Mouse (Mus musculus) bone marrow, adult 2 months (tissue): Measurements from ENCODE around the gene Gtf2f1. TPM values are rescaled to one million over a fixed set of nuclear protein-coding genes. Genes with fewer than 3 reads are reported as not detected.

Experiments used
- H3K27ac ChIP-seq: fragments of 200-500 bp; 2 replicates; pipeline ENCODE4 v1.5.1; 2012; ENCODE audit warnings: low read depth, mild to moderate bottlenecking, control low read depth, inconsistent platforms, low read length; ENCODE audit not compliant: control insufficient read depth, poor library complexity, insufficient read depth
- H3K4me1 ChIP-seq: fragments of 200-500 bp; 2 replicates; pipeline ENCODE4 v1.6.1; 2011; ENCODE audit warnings: low read length; ENCODE audit not compliant: control insufficient read depth, insufficient read depth
- H3K4me3 ChIP-seq: fragments of 200-500 bp; replicated peaks from 2 replicates; pipeline ENCODE3; 2011; ENCODE audit warnings: mild to moderate bottlenecking, low read depth, low read length, control low read depth; ENCODE audit not compliant: control insufficient read depth
- CTCF ChIP-seq: fragments of 200-500 bp; IDR thresholded peaks from 2 replicates; pipeline ENCODE4 v1.5.1; 2011; ENCODE audit warnings: low read length, control low read depth; ENCODE audit not compliant: control insufficient read depth, insufficient read depth
- POLR2A ChIP-seq: fragments of 200-500 bp; IDR thresholded peaks from 2 replicates; pipeline ENCODE4 v1.6.1; 2011; ENCODE audit warnings: low read depth, mild to moderate bottlenecking, control low read depth, low read length, borderline replicate concordance; ENCODE audit not compliant: control insufficient read depth
- WGBS: fragments of 180-500 bp; shearing (Covaris S2); methylation state at CpG from one replicate; pipeline ENCODE4 v1.1.7; 2018; 5-methylcytosine and 5-hydroxymethylcytosine counted together
- polyA plus RNA-seq: library from polyadenylated mRNA; stranded (reverse); fragments of >200 nt; gene quantifications from 2 replicates; pipeline ENCODE4 v1.2.4, GENCODE M21; 2011; ENCODE audit warnings: low replicate concordance; ENCODE audit not compliant: missing spikeins, insufficient read depth, insufficient read length

Gtf2f1 gene
- polyA plus RNA-seq, 1 experiment: 116 TPM

GRCm38 (mm10) chr17:57012245-57012795 lies 1.2 kb upstream of the Gtf2f1 start:
- H3K4me3 ChIP-seq: peak overlapping the region; percentile 78
- TF ChIP-seq CTCF (no peak), POLR2A (no peak)

DNA sequence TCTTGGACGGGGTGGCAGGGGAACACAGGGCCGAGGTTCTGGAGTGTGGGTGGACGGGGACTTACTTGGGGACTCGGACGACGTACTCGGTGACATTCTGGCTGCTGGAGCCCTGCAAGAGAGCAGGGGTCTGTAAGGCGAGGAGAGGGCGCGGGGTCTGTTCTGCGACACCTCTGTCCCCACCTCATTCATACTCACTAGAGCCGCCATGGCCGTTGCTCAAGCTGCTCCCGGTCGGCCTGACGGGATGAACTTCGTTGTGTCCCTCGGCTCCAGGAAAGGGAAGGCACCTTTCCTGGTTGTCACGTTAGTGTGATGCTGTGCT lies 215 bp downstream of the Gtf2f1 start:
- WGBS: under 1% methylated on average over 19 of the region's 19 CpGs
- TF ChIP-seq CTCF: no peak
- no peak for TF ChIP-seq POLR2A
- H3K4me3 ChIP-seq: peak overlapping the region; percentile 93
- H3K4me1 ChIP-seq: peaks cover 3% of the 10 kb centered on the region; the same call in 1 of the 2 replicates
- H3K27ac ChIP-seq: peak overlapping the region; percentile 62

More at GRCm38 (mm10) chr17:57012245-57012795, 1.2 kb upstream of the Gtf2f1 start:
- Histone ChIP-seq H3K27ac (no peak overlapping the region; the same call in 1 of the 2 replicates), H3K4me1 (peaks cover 3% of the 10 kb centered on the region; the same call in 1 of the 2 replicates)
- WGBS: 86% methylated on average over 13 of the region's 13 CpGs

GRCm38 (mm10) chr17:57007137-57007905 lies 3.8 kb downstream of the Gtf2f1 start:
- no peak overlapping the region for H3K4me3 ChIP-seq
- 89% methylated on average over 13 of the region's 13 CpGs for WGBS
- TF ChIP-seq POLR2A (no peak), CTCF (0 out of 2 replicates have a peak, but pooled peaks have one; percentile 15)
- H3K4me1 ChIP-seq: peaks cover 3% of the 10 kb centered on the region; the same call in 1 of the 2 replicates
- no peak overlapping the region for H3K27ac ChIP-seq

DNA sequence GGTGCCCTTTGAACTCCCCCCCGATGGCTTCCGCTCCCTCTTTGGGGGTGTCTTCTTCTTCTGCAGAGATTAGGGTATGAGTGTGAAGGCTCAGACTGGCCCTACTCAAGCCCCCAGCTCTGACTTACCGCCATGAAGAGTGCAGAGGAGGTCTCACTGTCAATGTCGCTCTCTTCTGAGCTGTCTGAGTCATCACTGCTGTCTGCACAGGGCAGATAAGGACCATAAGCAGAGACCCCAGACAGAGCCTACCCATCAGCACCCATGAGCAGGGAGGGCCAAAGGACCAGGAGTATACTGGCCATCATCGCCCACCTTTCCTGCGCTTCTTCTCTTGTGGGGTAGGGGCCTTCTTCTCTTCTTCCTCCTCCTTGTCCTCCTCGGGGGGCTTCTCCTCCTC lies 7.1 kb downstream of the Gtf2f1 start:
- no peak for TF ChIP-seq CTCF
- no peak for TF ChIP-seq POLR2A
- H3K4me1 ChIP-seq: no peaks in the 10 kb centered on the region
- H3K4me3 ChIP-seq: no peak overlapping the region
- WGBS: 80% methylated on average over 7 of the region's 7 CpGs
- no peak overlapping the region for H3K27ac ChIP-seq

GRCm38 (mm10) chr17:57001228-57001627 lies 9.9 kb downstream of the Gtf2f1 start:
- 75% methylated on average over 8 of the region's 8 CpGs for WGBS
- Histone ChIP-seq H3K27ac (no peak overlapping the region), H3K4me1 (no peaks in the 10 kb centered on the region; the same call in 1 of the 2 replicates), H3K4me3 (no peak overlapping the region)
- TF ChIP-seq POLR2A (no peak), CTCF (no peak)

GRCm38 (mm10) chr17:56999968-57000609 lies 11.0 kb downstream of the Gtf2f1 start, which contains the start of gene Pspn:
Pspn (minus strand) TSS chr17:57000018.
- TF ChIP-seq CTCF (no peak), POLR2A (no peak)
- Histone ChIP-seq H3K4me3 (no peak within 1 kb of the TSS), H3K4me1 (no peaks in the 10 kb centered on the region; the same call in 1 of the 2 replicates), H3K27ac (no peak within 1 kb of the TSS)
- WGBS: 86% methylated on average over 9 of the region's 9 CpGs

GRCm38 (mm10) chr17:56999414-56999813 lies 11.7 kb downstream of the Gtf2f1 start:
- H3K4me3 ChIP-seq: no peak overlapping the region
- TF ChIP-seq CTCF (no peak), POLR2A (no peak)
- no peaks in the 10 kb centered on the region; the same call in 1 of the 2 replicates for H3K4me1 ChIP-seq
- no peak overlapping the region for H3K27ac ChIP-seq
- 91% methylated on average over 9 of the region's 9 CpGs for WGBS

GRCm38 (mm10) chr17:56997029-56997667 lies 13.9 kb downstream of the Gtf2f1 start, which contains the start of gene Alkbh7:
Alkbh7 (plus strand) TSS chr17:56997339.
- H3K4me1 ChIP-seq: no peaks in the 10 kb centered on the region; the same call in 1 of the 2 replicates
- H3K27ac ChIP-seq: peak within 1 kb of the TSS; percentile 23; the same call in 1 of the 2 replicates
- under 1% methylated on average over 38 of the region's 38 CpGs for WGBS
- TF ChIP-seq CTCF (peak; percentile 88), POLR2A (peak; percentile 59; the same call in 1 of the 2 replicates)
- H3K4me3 ChIP-seq: peak within 1 kb of the TSS; percentile 87
